11 mouse cellular contexts compared by ENCODE assay signal in genomic region chr17:12103781-12104180, GRCm38 (mm10). TPM values are rescaled to one million over a fixed set of nuclear protein-coding genes. Genes with fewer than 3 reads are reported as not detected.
DNase-seq lines count a peak whose midpoint lies in the region; ATAC-seq and TF ChIP-seq lines count a peak whose summit lies in the region.
"Had no signal": no experiment of that assay in that cellular context is flagged by ENCODE, and none has a peak within 500 bp of the region (broad histone marks: within the 10 kb centered on the region; RNA-seq: fewer than 3 reads in every experiment).

No protein-coding gene starts in this region.

- no peak for ATAC-seq in lung, postnatal 0 days
- no peak for ATAC-seq in neural tube, embryonic 15.5 days (ENCODE audit: low FRiP score)

- no peak for TF ChIP-seq POLR2A in embryonic fibroblast, embryonic 13.5 days (IDR thresholded peaks at IDR 0.05; ENCODE audit: low read depth, low read length)

- WGBS in lung, postnatal 0 days: 74% methylated on average over 6 of the region's 6 CpGs
- 86% methylated on average over 6 of the region's 6 CpGs for WGBS in neural tube, embryonic 15.5 days

- no peak overlapping the region for H3K4me3 ChIP-seq in lung, postnatal 0 days (ENCODE audit: low read depth, low read length)
- no peak overlapping the region for H3K4me3 ChIP-seq in embryonic fibroblast, embryonic 13.5 days (ENCODE audit: insufficient read depth, low read length)
- H3K4me3 ChIP-seq in neural tube, embryonic 15.5 days (replicated peaks): no peak overlapping the region

- H3K4me1 ChIP-seq in lung, postnatal 0 days (ENCODE audit: insufficient read depth, low read depth, low read length): no peaks in the 10 kb centered on the region
- H3K4me1 ChIP-seq in embryonic fibroblast, embryonic 13.5 days (ENCODE audit: control insufficient read depth, insufficient read depth, low read length): no peaks in the 10 kb centered on the region
- no peaks in the 10 kb centered on the region for H3K4me1 ChIP-seq in neural tube, embryonic 15.5 days

- TF ChIP-seq EP300 in lung, postnatal 0 days (IDR thresholded peaks at IDR 0.05): no peak

- H3K27me3 ChIP-seq in lung, postnatal 0 days (replicated peaks; ENCODE audit: insufficient read depth, low read length): no peaks in the 10 kb centered on the region
- no peaks in the 10 kb centered on the region for H3K27me3 ChIP-seq in neural tube, embryonic 15.5 days (replicated peaks)

- H3K9me3 ChIP-seq in lung, postnatal 0 days (ENCODE audit: low read length): no peaks in the 10 kb centered on the region
- H3K9me3 ChIP-seq in neural tube, embryonic 15.5 days (replicated peaks): no peaks in the 10 kb centered on the region

- no peaks in the 10 kb centered on the region for H3K36me3 ChIP-seq in lung, postnatal 0 days (ENCODE audit: insufficient read depth, low read length)
- no peaks in the 10 kb centered on the region for H3K36me3 ChIP-seq in neural tube, embryonic 15.5 days

- no peak overlapping the region for H3K9ac ChIP-seq in lung, postnatal 0 days (replicated peaks; ENCODE audit: low read depth)
- H3K9ac ChIP-seq in neural tube, embryonic 15.5 days (replicated peaks): no peak overlapping the region

- peak; percentile 15 for DNase-seq in adrenal gland, postnatal 10 days
- no peak for DNase-seq in adrenal gland, postnatal 25 days
- no peak for DNase-seq in lung, postnatal 0 days (ENCODE audit: low spot score)
- DNase-seq in lung, postnatal 25 days (ENCODE audit: low spot score): no peak
- peak; percentile 54 to 79 for DNase-seq in spleen, postnatal 4 days (ENCODE audit: low spot score in 2 of 2)
- no peak for DNase-seq in layer of hippocampus, adult 8-10 months (ENCODE audit: low spot score in 2 of 2)
- DNase-seq: adrenal gland, adult 2 months; heart, adult 18-20 months; left cerebral cortex, postnatal 4 days had no signal

- H3K27ac ChIP-seq in lung, postnatal 0 days (ENCODE audit: low read length): no peak overlapping the region
- H3K27ac ChIP-seq in embryonic fibroblast, embryonic 13.5 days (ENCODE audit: insufficient read depth, low read length): no peak overlapping the region
- H3K27ac ChIP-seq in neural tube, embryonic 15.5 days (replicated peaks): no peak overlapping the region

- peak; percentile 66 for TF ChIP-seq CTCF in lung, postnatal 0 days (IDR thresholded peaks at IDR 0.05)
- peak; percentile 24; the same call in 1 of the 2 replicates for TF ChIP-seq CTCF in embryonic fibroblast, embryonic 13.5 days (IDR thresholded peaks at IDR 0.05; ENCODE audit: borderline replicate concordance, insufficient read depth, low read length)

- H3K4me2 ChIP-seq in lung, postnatal 0 days (replicated peaks; ENCODE audit: low read depth, low read length): no peak overlapping the region
- H3K4me2 ChIP-seq in neural tube, embryonic 15.5 days: no peak overlapping the region

RNA-seq across cellular contexts. Expression of gene Agpat4, which starts 14.7 kb away (rescaled TPM):
- total RNA-seq in adrenal gland, postnatal 10 days (2021): 10 to 100 TPM; 19.9 to 21.0 TPM
- 29.8 and 34.1 TPM in 2 replicates for total RNA-seq in adrenal gland, postnatal 25 days (2021)
- polyA plus RNA-seq in lung, postnatal 0 days (2015; fragmentation: Nextera tagmentation; extraction: Ambion mirVana): 58.2 and 66.2 TPM in 2 replicates
- 34.4 and 37.0 TPM in 2 replicates for polyA plus RNA-seq in embryonic fibroblast, embryonic 13.5 days (2011; ENCODE audit: insufficient read length, low read depth, missing spikeins)
- 10 to 100 TPM; 63.1 to 76.5 (median 71.2) TPM for total RNA-seq in layer of hippocampus, adult 8-10 months (2022)
- 55.5 and 55.8 TPM in 2 replicates for polyA plus RNA-seq in neural tube, embryonic 15.5 days (2015; fragmentation: Nextera tagmentation; extraction: Ambion mirVana)

Comparison
In these comparisons a context has a peak if more than half of its experiments do, and no peak if none do; other contexts are left out.
1. DNase-seq: peak in adrenal gland, postnatal 10 days (single experiment) and spleen, postnatal 4 days (2 of 2); none in adrenal gland, postnatal 25 days (single experiment), lung, postnatal 0 days (single experiment), lung, postnatal 25 days (single experiment) and layer of hippocampus, adult 8-10 months (0 of 2).